Mouse (Mus musculus) liver, adult 2 months (tissue): Measurements from ENCODE around the gene Kank3.

ENCODE experiments used
- CTCF ChIP-seq: fragments of 200-500 bp; IDR thresholded peaks from 2 replicates; pipeline ENCODE4 v1.5.1; 2011; ENCODE audit warnings: low read depth, low read length, control low read depth
- POLR2A ChIP-seq: fragments of 200-500 bp; IDR thresholded peaks from 2 replicates; pipeline ENCODE4 v1.6.1; 2011; ENCODE audit warnings: low read length, control low read depth; ENCODE audit not compliant: insufficient read depth; ENCODE audit errors: extremely low read depth

- no peak for TF ChIP-seq CTCF
- no peak for TF ChIP-seq POLR2A
These were observed 30.4 kb upstream of the Kank3 start for GRCm38 (mm10) chr17:33779967-33780295.
